Mouse (Mus musculus): Measurements from ENCODE around the gene Vps72. TPM values are rescaled to one million over a fixed set of nuclear protein-coding genes. Genes with fewer than 3 reads are reported as not detected.
"Not testable (repeated sequence)": the region's sequence is repeated elsewhere in the genome, so short reads cannot be mapped to it uniquely, and the experiment has no call there.

Vps72 gene
- polyA plus RNA-seq, 1 experiment from 2014 or later = 235 TPM

DNA sequence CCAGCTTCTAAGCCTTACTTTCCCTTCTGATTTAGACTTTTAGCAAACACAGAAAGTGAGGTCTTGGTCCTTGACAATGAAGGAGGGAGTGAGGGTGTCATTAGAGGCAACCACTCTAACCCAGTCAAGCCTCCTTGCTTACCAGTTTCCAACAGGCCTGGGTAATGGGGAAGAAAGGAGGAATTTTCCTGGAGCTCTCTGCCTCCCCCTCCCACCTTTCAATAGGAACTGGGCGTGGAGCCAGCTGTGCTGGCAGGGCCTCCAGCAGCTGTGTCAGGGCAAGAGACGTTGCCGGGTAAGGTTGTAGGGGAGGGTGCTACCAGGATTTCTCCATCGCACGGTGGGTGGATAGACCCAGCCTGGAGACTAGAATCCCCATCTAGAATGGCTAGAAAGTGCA lies 14.2 kb downstream of the Vps72 start:
- Histone ChIP-seq H3K9ac (ENCODE audit: low read length) (no peak overlapping the region), H3K36me3 (ENCODE audit: control insufficient read depth, insufficient read depth, low read length) (peaks cover 43% of the 10 kb centered on the region), H3K9me3 (replicated peaks; ENCODE audit: control insufficient read depth, low read length) (no peaks in the 10 kb centered on the region), H3K4me3 (ENCODE audit: low read depth, low read length) (no peak overlapping the region), H3K4me1 (ENCODE audit: control insufficient read depth, insufficient read depth, low read length) (peaks cover 6% of the 10 kb centered on the region), H3K27ac (ENCODE audit: low read depth, low read length) (peak overlapping the region; percentile 44; the same call in 1 of the 2 replicates), H3K27me3 (replicated peaks; ENCODE audit: control insufficient read depth, insufficient read depth, low read length) (no peaks in the 10 kb centered on the region), H3K4me2 (ENCODE audit: low read length) (no peak overlapping the region)
- DNase-seq (ENCODE audit: low spot score) = peak; percentile 69
- 19% methylated on average over 5 of the region's 5 CpGs for WGBS
- peak; percentile 60; the same call in 1 of the 2 replicates for ATAC-seq

GRCm38 (mm10) chr3:95129226-95129651 lies 18.4 kb downstream of the Vps72 start:
- H3K36me3 ChIP-seq (ENCODE audit: control insufficient read depth, insufficient read depth, low read length) = peaks cover 24% of the 10 kb centered on the region
- no peaks in the 10 kb centered on the region for H3K9me3 ChIP-seq (replicated peaks; ENCODE audit: control insufficient read depth, low read length)
- H3K4me1 ChIP-seq (ENCODE audit: control insufficient read depth, insufficient read depth, low read length) = peaks cover 11% of the 10 kb centered on the region
- ATAC-seq (no peak), DNase-seq (ENCODE audit: low spot score) (no peak)
- no peak overlapping the region for H3K27ac ChIP-seq (ENCODE audit: low read depth, low read length)
- no peaks in the 10 kb centered on the region for H3K27me3 ChIP-seq (replicated peaks; ENCODE audit: control insufficient read depth, insufficient read depth, low read length)
- no peak overlapping the region for H3K4me3 ChIP-seq (ENCODE audit: low read depth, low read length)
- WGBS = 51% methylated on average over 6 of the region's 6 CpGs
- no peak overlapping the region for H3K4me2 ChIP-seq (ENCODE audit: low read length)
- H3K9ac ChIP-seq (ENCODE audit: low read length) = no peak overlapping the region

DNA sequence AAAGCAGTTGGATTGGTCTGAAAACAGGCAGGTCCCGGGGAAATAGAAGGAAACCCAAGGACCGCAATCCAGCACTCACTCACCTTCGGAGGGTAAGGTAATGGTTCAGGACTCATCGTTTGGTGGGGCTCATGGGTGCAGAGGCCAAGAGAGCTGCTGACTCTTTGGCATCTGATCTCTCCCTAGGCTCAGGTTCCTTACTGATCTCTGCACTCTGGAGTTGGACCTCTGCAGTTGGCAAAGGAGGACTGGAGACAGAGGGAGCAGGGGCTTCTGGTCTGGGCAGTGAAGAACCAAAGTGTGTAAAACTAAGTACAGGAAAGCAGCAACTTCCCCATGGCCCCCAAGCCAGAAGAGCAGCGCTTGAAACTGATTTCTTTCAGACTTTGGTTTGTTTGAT lies 19.3 kb downstream of the Vps72 start:
- no peak overlapping the region for H3K4me2 ChIP-seq (ENCODE audit: low read length)
- 88% methylated on average over 5 of the region's 5 CpGs for WGBS
- no peak for ATAC-seq
- no peaks in the 10 kb centered on the region for H3K9me3 ChIP-seq (replicated peaks; ENCODE audit: control insufficient read depth, low read length)
- peaks cover 24% of the 10 kb centered on the region for H3K36me3 ChIP-seq (ENCODE audit: control insufficient read depth, insufficient read depth, low read length)
- DNase-seq (ENCODE audit: low spot score) = no peak
- H3K4me1 ChIP-seq (ENCODE audit: control insufficient read depth, insufficient read depth, low read length) = peaks cover 6% of the 10 kb centered on the region
- H3K9ac ChIP-seq (ENCODE audit: low read length) = no peak overlapping the region
- no peak overlapping the region for H3K27ac ChIP-seq (ENCODE audit: low read depth, low read length)
- no peak overlapping the region for H3K4me3 ChIP-seq (ENCODE audit: low read depth, low read length)
- H3K27me3 ChIP-seq (replicated peaks; ENCODE audit: control insufficient read depth, insufficient read depth, low read length) = no peaks in the 10 kb centered on the region

- not testable (repeated sequence) for DNase-seq (ENCODE audit: low spot score); H3K27me3 ChIP-seq (replicated peaks; ENCODE audit: control insufficient read depth, insufficient read depth, low read length); H3K27ac ChIP-seq (ENCODE audit: low read depth, low read length); H3K4me2 ChIP-seq (ENCODE audit: low read length); H3K9ac ChIP-seq (ENCODE audit: low read length); ATAC-seq; H3K9me3 ChIP-seq (replicated peaks; ENCODE audit: control insufficient read depth, low read length)
- WGBS = 82% methylated on average over 2 of the region's 2 CpGs
- H3K36me3 ChIP-seq (ENCODE audit: control insufficient read depth, insufficient read depth, low read length) = peaks cover 24% of the 10 kb centered on the region
- H3K4me3 ChIP-seq (ENCODE audit: low read depth, low read length) = peak overlapping the region; percentile 43; the same call in 1 of the 2 replicates
- H3K4me1 ChIP-seq (ENCODE audit: control insufficient read depth, insufficient read depth, low read length) = peaks cover 11% of the 10 kb centered on the region
Measured at GRCm38 (mm10) chr3:95132389-95132788, 21.6 kb downstream of the Vps72 start.

- Histone ChIP-seq H3K4me2 (ENCODE audit: low read length) (peak overlapping the region; percentile 64), H3K36me3 (ENCODE audit: control insufficient read depth, insufficient read depth, low read length) (peaks cover 27% of the 10 kb centered on the region), H3K4me3 (ENCODE audit: low read depth, low read length) (peak overlapping the region; percentile 43), H3K27ac (ENCODE audit: low read depth, low read length) (no peak overlapping the region; the same call in 1 of the 2 replicates), H3K9me3 (replicated peaks; ENCODE audit: control insufficient read depth, low read length) (no peaks in the 10 kb centered on the region), H3K4me1 (ENCODE audit: control insufficient read depth, insufficient read depth, low read length) (peaks cover 11% of the 10 kb centered on the region), H3K27me3 (replicated peaks; ENCODE audit: control insufficient read depth, insufficient read depth, low read length) (no peaks in the 10 kb centered on the region), H3K9ac (ENCODE audit: low read length) (peak overlapping the region; percentile 58)
- 60% methylated on average over 11 of the region's 11 CpGs for WGBS
- DNase-seq (ENCODE audit: low spot score) (no peak), ATAC-seq (peak; percentile 18)
Measured at GRCm38 (mm10) chr3:95133176-95133575, 22.4 kb downstream of the Vps72 start.

- ATAC-seq = peak; percentile 96
- Histone ChIP-seq H3K36me3 (ENCODE audit: control insufficient read depth, insufficient read depth, low read length) (peaks cover 26% of the 10 kb centered on the region), H3K27ac (ENCODE audit: low read depth, low read length) (peak within 1 kb of the TSS; percentile 35; the same call in 1 of the 2 replicates), H3K4me3 (ENCODE audit: low read depth, low read length) (peak within 1 kb of the TSS; percentile 43), H3K9ac (ENCODE audit: low read length) (peak within 1 kb of the TSS; percentile 58), H3K27me3 (replicated peaks; ENCODE audit: control insufficient read depth, insufficient read depth, low read length) (no peaks in the 10 kb centered on the region), H3K9me3 (replicated peaks; ENCODE audit: control insufficient read depth, low read length) (no peaks in the 10 kb centered on the region), H3K4me1 (ENCODE audit: control insufficient read depth, insufficient read depth, low read length) (peaks cover 11% of the 10 kb centered on the region), H3K4me2 (ENCODE audit: low read length) (peak within 1 kb of the TSS; percentile 64)
- DNase-seq (ENCODE audit: low spot score) = peak; percentile 98
- under 1% methylated on average over 20 of the region's 20 CpGs for WGBS
Measured at GRCm38 (mm10) chr3:95133680-95134101, 22.9 kb downstream of the Vps72 start, which contains the start of the genes Scnm1 and Lysmd1. Gene Scnm1 (minus strand): TSS chr3:95134011. Gene Lysmd1 (plus strand): TSS chr3:95134088.

DNA sequence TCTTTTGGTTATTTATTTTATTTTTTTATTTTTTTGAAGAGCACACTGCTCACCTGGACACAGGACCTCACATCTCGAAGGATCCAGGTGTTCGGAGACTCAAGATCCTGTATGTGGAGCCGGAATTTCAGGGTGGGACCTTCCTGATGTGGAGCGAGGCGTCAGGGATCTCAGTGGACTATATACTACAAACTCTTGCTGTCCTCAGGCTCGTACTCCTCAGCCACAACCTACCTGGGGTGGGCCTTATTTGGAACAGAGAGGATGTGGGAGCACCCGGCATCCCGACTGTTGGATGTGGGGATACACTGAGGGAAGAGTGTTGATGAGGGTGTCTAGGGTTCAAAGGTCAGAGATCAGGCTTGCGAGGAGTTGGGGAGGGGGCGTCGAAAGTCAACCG lies 23.3 kb downstream of the Vps72 start:
- not testable (repeated sequence) for H3K4me2 ChIP-seq (ENCODE audit: low read length); DNase-seq (ENCODE audit: low spot score); H3K9me3 ChIP-seq (replicated peaks; ENCODE audit: control insufficient read depth, low read length); H3K9ac ChIP-seq (ENCODE audit: low read length); H3K27me3 ChIP-seq (replicated peaks; ENCODE audit: control insufficient read depth, insufficient read depth, low read length); H3K27ac ChIP-seq (ENCODE audit: low read depth, low read length)
- peak; percentile 60 for ATAC-seq
- H3K4me3 ChIP-seq (ENCODE audit: low read depth, low read length) = peak overlapping the region; percentile 43
- no CpG with 5 or more reads among the region's 12 CpGs for WGBS
- peaks cover 22% of the 10 kb centered on the region for H3K36me3 ChIP-seq (ENCODE audit: control insufficient read depth, insufficient read depth, low read length)
- H3K4me1 ChIP-seq (ENCODE audit: control insufficient read depth, insufficient read depth, low read length) = peaks cover 11% of the 10 kb centered on the region

GRCm38 (mm10) chr3:95135023-95135422 lies 24.2 kb downstream of the Vps72 start:
- H3K4me1 ChIP-seq (ENCODE audit: control insufficient read depth, insufficient read depth, low read length) = peaks cover 11% of the 10 kb centered on the region
- no peaks in the 10 kb centered on the region for H3K9me3 ChIP-seq (replicated peaks; ENCODE audit: control insufficient read depth, low read length)
- H3K4me2 ChIP-seq (ENCODE audit: low read length) = peak overlapping the region; percentile 34
- no peaks in the 10 kb centered on the region for H3K27me3 ChIP-seq (replicated peaks; ENCODE audit: control insufficient read depth, insufficient read depth, low read length)
- WGBS = 31% methylated on average over 6 of the region's 6 CpGs
- peak overlapping the region; percentile 24 for H3K4me3 ChIP-seq (ENCODE audit: low read depth, low read length)
- no peak overlapping the region for H3K9ac ChIP-seq (ENCODE audit: low read length)
- peaks cover 19% of the 10 kb centered on the region for H3K36me3 ChIP-seq (ENCODE audit: control insufficient read depth, insufficient read depth, low read length)
- no peak overlapping the region for H3K27ac ChIP-seq (ENCODE audit: low read depth, low read length)
- DNase-seq (ENCODE audit: low spot score) (peak; percentile 16), ATAC-seq (no peak)

DNA sequence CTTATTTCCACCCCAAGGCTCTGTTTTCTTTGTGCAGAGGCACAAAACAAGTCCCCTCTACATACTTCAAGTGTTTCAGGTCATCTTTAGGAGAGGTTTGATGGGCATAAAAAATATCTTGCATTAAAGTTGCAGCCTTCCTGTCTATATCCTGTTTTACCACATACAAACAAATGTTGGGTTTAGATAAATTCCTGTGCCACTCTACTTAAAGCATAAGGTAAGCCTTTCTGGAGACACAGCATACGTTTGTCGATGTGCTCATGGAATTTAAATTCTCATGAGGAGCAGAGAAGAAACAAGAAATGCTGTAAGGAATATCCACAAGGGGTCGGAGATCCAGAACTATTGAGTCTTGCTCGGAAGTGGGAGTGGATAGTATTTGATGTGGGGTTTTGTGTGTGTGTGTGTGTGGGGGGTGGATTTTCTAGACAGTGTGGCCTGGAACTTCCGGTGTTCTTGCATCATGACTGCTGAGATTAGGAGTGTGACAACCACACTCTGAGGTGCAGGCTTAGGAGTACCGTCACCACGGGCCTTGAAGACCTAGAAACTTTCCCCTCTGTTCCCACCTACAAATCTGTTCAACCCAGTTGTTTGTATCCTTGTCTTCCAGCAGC lies 24.7 kb downstream of the Vps72 start:
- Histone ChIP-seq H3K4me2 (ENCODE audit: low read length) (peak overlapping the region; percentile 34; the same call in 1 of the 2 replicates), H3K9me3 (replicated peaks; ENCODE audit: control insufficient read depth, low read length) (no peaks in the 10 kb centered on the region), H3K4me1 (ENCODE audit: control insufficient read depth, insufficient read depth, low read length) (peaks cover 11% of the 10 kb centered on the region), H3K36me3 (ENCODE audit: control insufficient read depth, insufficient read depth, low read length) (peaks cover 21% of the 10 kb centered on the region), H3K4me3 (ENCODE audit: low read depth, low read length) (no peak overlapping the region), H3K27ac (ENCODE audit: low read depth, low read length) (no peak overlapping the region), H3K27me3 (replicated peaks; ENCODE audit: control insufficient read depth, insufficient read depth, low read length) (no peaks in the 10 kb centered on the region), H3K9ac (ENCODE audit: low read length) (no peak overlapping the region)
- DNase-seq (ENCODE audit: low spot score) (no peak), ATAC-seq (no peak)
- 93% methylated on average over 7 of the region's 7 CpGs for WGBS
